Mouse (Mus musculus) kidney, adult 2 months (tissue): Measurements from ENCODE around the gene Adcy7.

Experiments used
- CTCF ChIP-seq: fragments of 200-500 bp; conservative IDR thresholded peaks from 2 replicates; pipeline ENCODE4 v1.5.1; 2011; ENCODE audit warnings: low read depth, mild to moderate bottlenecking, control low read depth, low read length, moderate library complexity, mixed read lengths; ENCODE audit not compliant: insufficient read depth, insufficient read length
- POLR2A ChIP-seq: fragments of 200-500 bp; IDR thresholded peaks from one replicate; pipeline ENCODE4 v1.6.1; 2011; ENCODE audit warnings: low read depth, low read length, control low read depth

DNA sequence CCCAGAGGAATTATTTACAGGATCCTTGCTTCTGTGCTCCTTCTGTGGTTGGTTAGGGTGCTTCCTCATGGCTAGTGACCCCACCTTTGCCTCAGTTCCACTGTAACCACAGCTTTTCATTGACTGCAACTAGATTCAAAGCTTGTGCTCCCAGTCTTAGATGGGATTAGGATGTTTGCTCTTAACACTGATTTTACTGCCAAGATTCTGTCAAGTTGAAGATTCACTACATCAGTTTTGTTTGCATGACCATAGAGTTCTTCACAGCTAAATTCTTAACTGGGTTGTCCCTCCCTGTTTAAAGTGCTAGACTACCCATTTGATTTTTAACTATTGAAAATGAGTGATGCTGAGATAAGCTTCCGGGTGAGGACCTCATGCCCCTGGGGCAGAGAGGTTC lies 43.9 kb upstream of the Adcy7 start:
- TF ChIP-seq CTCF (no peak), POLR2A (no peak)
